Mouse (Mus musculus) mesoderm, embryonic 11.5 days (tissue): ENCODE measurements around the gene Slc8a1.

Source experiments
- DNase-seq: peaks from one replicate; pipeline ENCODE4 v3.0.0-alpha.2; 2012; ENCODE audit warnings: low read depth, low spot score

The Slc8a1 gene

DNA sequence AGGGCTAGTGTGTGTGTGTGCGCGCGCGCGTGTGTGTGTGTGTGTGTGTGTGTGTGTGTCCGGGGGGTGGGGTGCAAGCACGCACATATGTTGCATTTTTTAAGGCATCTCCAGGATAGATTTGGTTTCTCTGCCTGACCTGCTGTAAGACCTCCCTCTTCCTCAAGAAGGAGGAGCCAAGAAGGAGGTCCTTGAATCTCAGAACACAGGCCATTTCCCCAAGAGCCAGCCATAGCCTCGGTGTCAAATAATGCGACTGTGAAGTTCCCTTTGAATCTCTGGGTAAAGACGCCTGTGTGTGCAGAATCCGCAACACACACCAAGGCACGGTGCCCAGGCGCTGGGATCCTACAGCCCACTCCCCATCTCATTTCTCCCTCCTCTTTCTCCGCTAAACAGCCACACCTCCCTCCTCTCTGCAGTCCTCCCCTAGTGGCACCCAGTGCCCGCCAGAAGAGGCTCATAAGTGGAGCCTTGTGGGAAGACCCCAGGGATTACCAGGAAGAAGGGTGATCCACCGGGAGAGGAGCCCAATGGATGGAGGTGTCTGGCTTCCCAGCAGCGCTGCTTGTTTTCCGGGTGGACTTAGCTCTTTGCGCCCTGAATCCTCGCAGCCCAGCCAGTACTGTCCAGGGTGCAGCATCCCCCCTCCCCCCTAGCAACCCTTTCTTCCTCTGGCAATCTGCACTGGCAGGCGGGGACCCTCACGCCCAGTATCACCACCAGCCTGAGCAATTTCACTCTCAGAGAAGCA, 68.9 kb downstream of the Slc8a1 start:
- DNase-seq, result peak; percentile 56

- DNase-seq, result peak; percentile 30
Observed at GRCm38 (mm10) chr17:81668466-81668865, 69.7 kb downstream of the Slc8a1 start.

DNA sequence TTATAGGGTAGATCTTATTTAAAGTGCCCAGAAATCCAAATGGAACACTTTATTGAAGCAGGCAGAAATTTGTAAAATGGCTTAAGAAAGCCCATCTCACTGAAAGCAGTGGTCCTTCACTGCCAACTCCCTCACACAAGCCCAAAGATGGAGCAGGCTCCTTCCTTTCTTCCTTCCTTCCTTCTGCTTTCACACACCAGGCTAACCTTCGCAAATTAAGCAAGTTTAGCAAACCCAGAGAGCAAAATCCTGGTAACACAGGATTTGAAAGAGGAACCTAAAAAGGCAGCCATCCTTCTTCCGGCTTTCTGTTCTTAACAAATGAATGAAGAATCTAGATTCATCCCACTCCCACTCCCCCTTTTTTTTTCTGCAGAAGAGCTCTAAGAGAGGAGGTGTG, 70.2 kb downstream of the Slc8a1 start:
- no peak for DNase-seq

GRCm38 (mm10) chr17:81666551-81666950, 71.6 kb downstream of the Slc8a1 start:
- peak; percentile 45 for DNase-seq

GRCm38 (mm10) chr17:81664916-81665315, 73.3 kb downstream of the Slc8a1 start:
- DNase-seq, result no peak

GRCm38 (mm10) chr17:81657828-81658227, 80.3 kb downstream of the Slc8a1 start:
- DNase-seq, result no peak

DNA sequence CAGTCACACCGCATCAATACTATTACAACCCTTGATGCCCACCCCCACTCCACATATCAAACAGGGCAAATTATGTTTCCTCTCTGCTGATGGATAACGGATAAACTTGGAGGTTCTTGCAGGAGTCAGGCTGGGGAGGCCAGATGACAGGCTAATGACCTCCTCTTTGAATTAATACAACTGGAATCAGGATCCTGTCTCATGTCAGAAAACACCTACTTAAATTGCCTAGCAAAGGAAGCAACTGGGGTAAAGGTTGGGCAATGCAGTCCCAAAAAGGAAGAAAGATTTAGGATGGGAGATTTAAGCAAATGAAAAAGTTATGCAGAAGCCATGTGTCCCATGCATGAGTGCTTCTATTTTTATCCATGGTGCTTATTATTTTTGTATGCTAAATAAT, 83.6 kb downstream of the Slc8a1 start:
- no peak for DNase-seq

GRCm38 (mm10) chr17:81652958-81653357, 85.2 kb downstream of the Slc8a1 start:
- no peak for DNase-seq

- DNase-seq, result no peak
Observed at GRCm38 (mm10) chr17:81636822-81637221, 101.4 kb downstream of the Slc8a1 start.

DNA sequence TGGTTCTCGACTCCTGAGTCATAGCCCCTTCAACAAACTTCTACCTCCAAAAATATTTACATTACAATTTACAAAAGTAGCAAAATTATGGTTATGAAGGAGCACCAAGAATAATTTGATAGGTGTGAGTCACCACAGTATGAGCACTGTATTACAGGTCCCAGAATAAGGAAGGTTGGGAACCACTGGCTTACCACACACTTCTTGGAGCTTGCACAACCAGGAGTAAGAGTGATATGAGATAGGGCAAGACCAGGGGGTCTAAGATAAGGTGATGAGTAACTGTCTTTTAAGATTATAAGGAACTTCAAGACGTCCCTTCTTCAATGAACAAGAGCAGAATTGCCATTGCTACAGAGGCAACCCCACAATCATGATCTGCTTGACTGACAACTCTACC, 107.7 kb downstream of the Slc8a1 start:
- DNase-seq, result no peak

DNA sequence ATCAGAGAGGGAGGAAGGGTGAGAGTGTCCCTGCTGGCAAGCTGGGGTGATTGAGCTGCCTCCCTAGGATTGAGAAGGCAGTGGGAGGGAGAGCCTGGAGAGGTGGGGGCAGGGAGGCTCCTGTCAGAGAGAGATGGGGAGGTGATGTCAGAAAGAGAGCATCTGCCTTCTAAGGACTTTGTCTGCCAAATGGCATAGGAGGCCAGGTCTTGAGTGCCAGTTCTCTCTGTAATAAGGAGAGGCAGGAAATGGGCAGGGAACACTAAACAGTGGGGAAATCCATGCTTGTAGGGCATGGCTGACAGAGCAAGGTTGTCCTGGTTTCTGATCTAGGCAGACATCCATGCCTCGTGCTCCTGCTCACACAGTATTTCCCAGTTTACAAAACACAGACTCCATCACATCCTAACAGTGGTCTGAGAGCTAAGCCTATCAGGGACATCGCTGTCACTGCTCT, 117.0 kb downstream of the Slc8a1 start:
- DNase-seq, result no peak

GRCm38 (mm10) chr17:81618461-81618860, 119.7 kb downstream of the Slc8a1 start:
- DNase-seq, result no peak

DNA sequence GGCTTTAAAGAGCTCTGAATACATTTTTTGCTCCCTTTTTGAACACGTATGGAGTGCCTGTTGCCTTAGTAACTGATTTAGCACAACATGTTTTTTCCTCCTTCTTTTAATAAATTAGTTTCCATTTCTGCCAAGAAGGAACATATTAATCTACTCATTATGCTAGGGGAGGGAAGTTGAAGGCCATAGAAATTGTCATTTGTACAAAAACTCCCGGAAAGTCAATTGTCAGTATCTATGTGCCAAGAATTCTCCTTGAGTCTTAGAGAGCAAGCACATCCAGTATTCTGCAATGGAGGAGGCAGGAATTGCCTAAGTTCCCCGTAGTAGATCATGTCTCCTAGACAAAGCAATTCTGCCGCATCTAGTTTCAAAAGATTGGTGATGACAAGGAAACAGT, 121.9 kb downstream of the Slc8a1 start:
- DNase-seq, result no peak

DNA sequence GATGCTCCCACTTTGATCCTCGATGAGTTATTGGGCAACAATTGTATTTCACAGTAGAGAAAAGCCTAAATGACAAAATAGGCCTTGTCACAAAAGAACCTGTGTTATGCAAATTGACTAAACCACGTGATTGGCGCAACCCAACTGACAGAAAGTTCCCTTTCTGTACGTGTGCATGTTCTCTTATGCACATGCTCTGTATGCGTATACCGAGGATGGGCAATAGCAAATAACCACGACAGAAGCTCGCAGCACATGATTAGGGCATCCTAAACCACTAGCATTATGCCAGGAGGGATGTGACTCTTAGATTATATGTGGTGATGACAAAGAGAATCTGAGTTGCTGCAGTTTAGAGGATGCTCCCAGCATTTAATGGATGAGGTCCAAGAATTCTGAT, 122.8 kb downstream of the Slc8a1 start:
- no peak for DNase-seq

DNA sequence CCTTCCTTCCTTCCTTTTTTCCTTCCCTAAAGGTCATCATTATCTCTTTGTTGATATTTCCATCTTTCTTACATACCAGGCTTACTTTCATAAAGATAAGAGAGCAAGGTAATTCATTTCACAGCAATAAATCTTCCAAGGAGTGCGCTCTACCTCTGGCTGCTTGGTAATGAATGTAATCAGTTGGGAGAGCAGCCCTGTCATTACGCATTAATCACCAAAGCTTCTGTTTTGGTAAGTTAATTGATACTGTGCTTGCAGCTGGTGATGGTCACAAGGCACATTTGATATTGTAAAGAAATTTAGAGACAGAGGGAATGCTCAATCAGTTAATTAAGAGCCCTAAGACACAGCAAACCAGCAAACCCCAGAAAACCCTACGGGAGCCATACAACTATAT, 130.7 kb downstream of the Slc8a1 start:
- DNase-seq, result no peak

DNA sequence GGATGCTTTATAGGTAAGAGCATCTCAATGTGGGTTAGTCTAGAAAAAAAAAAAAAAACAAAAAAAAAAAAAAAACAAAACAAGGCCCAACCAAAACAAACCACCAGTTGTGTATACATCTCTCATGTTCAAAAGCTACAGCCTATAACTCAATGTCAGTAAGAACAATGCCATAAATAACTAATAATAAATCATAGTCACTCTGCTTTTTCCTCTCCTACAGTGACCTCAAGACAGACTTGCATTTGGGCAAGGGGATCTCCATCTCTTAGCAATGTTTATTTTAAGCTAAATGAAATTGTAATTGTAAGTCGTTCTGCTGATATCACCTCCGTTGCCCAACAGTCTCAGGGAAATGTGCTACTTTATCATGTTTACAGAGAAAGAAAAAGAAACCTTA, 132.1 kb downstream of the Slc8a1 start:
- no peak for DNase-seq

- DNase-seq, result no peak
Observed at GRCm38 (mm10) chr17:81605219-81605660, 132.9 kb downstream of the Slc8a1 start.

GRCm38 (mm10) chr17:81599072-81599471, 139.1 kb downstream of the Slc8a1 start:
- DNase-seq, result no peak

- no peak for DNase-seq
Observed at GRCm38 (mm10) chr17:81589791-81590190, 148.4 kb downstream of the Slc8a1 start.

GRCm38 (mm10) chr17:81586759-81587158, 151.4 kb downstream of the Slc8a1 start:
- DNase-seq, result no peak

- DNase-seq, result peak; percentile 9
Observed at GRCm38 (mm10) chr17:81579728-81580425, 158.3 kb downstream of the Slc8a1 start.

DNA sequence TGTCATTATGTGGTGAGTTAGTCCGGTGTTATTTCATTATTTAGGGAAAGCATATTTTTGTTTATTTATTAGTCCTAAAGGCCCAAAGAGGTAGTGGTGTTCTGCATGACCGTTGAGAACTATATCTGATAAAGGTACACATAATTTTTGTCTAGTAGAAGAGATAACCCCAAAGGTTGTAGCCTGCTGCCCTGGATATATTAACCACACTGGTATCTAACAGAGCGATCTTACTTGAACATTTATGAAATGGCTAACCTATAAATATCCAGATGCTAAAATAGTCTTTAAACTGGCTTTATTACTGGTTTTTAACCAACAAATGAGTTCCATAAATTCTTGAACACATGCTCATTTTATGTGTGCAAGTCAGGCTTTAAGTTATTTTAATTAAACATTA, 161.3 kb downstream of the Slc8a1 start:
- DNase-seq, result no peak
